Comparison of ENCODE assay signal across 9 mouse cellular contexts in genomic region chr7:64024253-64024652, GRCm38 (mm10).
A peak's percentile ranks its signal among the peaks of the same experiment; 100 is the strongest.
DNase-seq lines count a peak whose midpoint lies in the region; ATAC-seq lines count a peak whose summit lies in the region.
"Had no signal": no experiment of that assay in that cellular context is flagged by ENCODE, and none has a peak within 500 bp of the region (broad histone marks: within the 10 kb centered on the region; RNA-seq: fewer than 3 reads in every experiment).

No protein-coding gene starts in this region.

- ATAC-seq in cerebellum, adult (ENCODE audit: insufficient number of reproducible peaks, low FRiP score, low TSS enrichment) = no peak
- no peak for ATAC-seq in megakaryocyte progenitor cell, adult 5-6 weeks (replicated peaks; ENCODE audit: poor library complexity)
- ATAC-seq: Patski had no signal

- peak; percentile 41 to 51 for DNase-seq in cerebellum, adult 18-20 months
- peak; percentile 28 for DNase-seq in lung, postnatal 14 days
- no peak for DNase-seq in lung, postnatal 10 days
- DNase-seq in layer of hippocampus, postnatal 14 days (ENCODE audit: low spot score in 2 of 2) = peak; percentile 59 to 78
- peak; percentile 56 to 61 for DNase-seq in right cerebral cortex, postnatal 36 days (ENCODE audit: low spot score in 2 of 2)
- no peak for DNase-seq in yolk sac, embryonic 10.5 days (ENCODE audit: low spot score)

Comparison
In these comparisons a context has a peak if more than half of its experiments do, and no peak if none do; other contexts are left out.
1. DNase-seq: peak in cerebellum, adult 18-20 months (2 of 2), lung, postnatal 14 days (single experiment), layer of hippocampus, postnatal 14 days (2 of 2) and right cerebral cortex, postnatal 36 days (2 of 2); none in lung, postnatal 10 days (single experiment) and yolk sac, embryonic 10.5 days (single experiment).